Mouse (Mus musculus) hindbrain, postnatal 0 days (tissue): Measurements from ENCODE around the gene Sult3a1. TPM values are rescaled to one million over a fixed set of nuclear protein-coding genes. Genes with fewer than 3 reads are reported as not detected.

Experiments
- ATAC-seq: fragments of 200-750 bp; cut with Nextera tagmentation; 2 replicates; pipeline ENCODE4 v1.8.0; 2017; ENCODE audit warnings: mild to moderate bottlenecking, moderate TSS enrichment, moderate library complexity
- DNase-seq: peaks from one replicate; pipeline ENCODE4 v3.0.0-alpha.2; 2015; ENCODE audit warnings: low spot score
- H3K27ac ChIP-seq: fragments of 300-500 bp; sonication (generic); 2 replicates; pipeline ENCODE4 v1.5.1; 2014; ENCODE audit warnings: mild to moderate bottlenecking
- H3K27me3 ChIP-seq: fragments of 300-500 bp; sonication (generic); 2 replicates; pipeline ENCODE4 v1.6.1; 2014; ENCODE audit warnings: low read length, mixed read lengths; ENCODE audit not compliant: insufficient read depth
- H3K36me3 ChIP-seq: fragments of 300-500 bp; sonication (generic); 2 replicates; pipeline ENCODE4 v1.6.1; 2014; ENCODE audit warnings: low read length, mixed read lengths; ENCODE audit not compliant: insufficient read depth
- H3K4me1 ChIP-seq: fragments of 300-500 bp; sonication (generic); 2 replicates; pipeline ENCODE4 v1.6.1; 2014; ENCODE audit warnings: antibody characterized with exemption, low read length, mixed read lengths; ENCODE audit not compliant: insufficient read depth
- H3K4me2 ChIP-seq: fragments of 300-500 bp; sonication (generic); 2 replicates; pipeline ENCODE4 v1.6.1; 2014; ENCODE audit warnings: low read depth, mild to moderate bottlenecking, low read length, moderate library complexity, mixed read lengths
- H3K4me3 ChIP-seq: fragments of 300-500 bp; sonication (generic); 2 replicates; pipeline ENCODE4 v1.5.1; 2014; ENCODE audit warnings: low read length
- H3K9ac ChIP-seq: fragments of 300-500 bp; sonication (generic); replicated peaks from 2 replicates; pipeline ENCODE4 v1.6.1; 2014; ENCODE audit warnings: mild to moderate bottlenecking, low read length, moderate library complexity, mixed read lengths
- H3K9me3 ChIP-seq: fragments of 300-500 bp; sonication (generic); 2 replicates; pipeline ENCODE4 v1.6.1; 2016; ENCODE audit warnings: low read length, mixed read lengths
- CTCF ChIP-seq: IDR thresholded peaks from 2 replicates; pipeline ENCODE4 v1.5.1; 2016; ENCODE audit warnings: antibody characterized with exemption, control low read depth, low read depth
- WGBS: fragments of 180-500 bp; shearing (Covaris S2); extraction: QIAGEN DNeasy Blood & Tissue Kit; methylation state at CpG from one replicate; pipeline ENCODE4 v1.1.7; 2014; 5-methylcytosine and 5-hydroxymethylcytosine counted together
- polyA plus RNA-seq: library from polyadenylated mRNA; unstranded; fragments of >200 nt; fragmentation: Nextera tagmentation; extraction: Ambion mirVana; gene quantifications from 2 replicates; pipeline ENCODE4 v1.2.1, GENCODE M21; 2015
- total RNA-seq: library from RNA; depleted of rRNA; stranded (reverse); fragments of >200 nt; gene quantifications from 2 replicates; pipeline ENCODE4 v1.2.3, GENCODE M21; 2014; rRNA removed

Gene Sult3a1
- total RNA-seq (not detected in 2 replicates), polyA plus RNA-seq (0.14 TPM in 1 of 2 replicates, not detected in the other)

DNA sequence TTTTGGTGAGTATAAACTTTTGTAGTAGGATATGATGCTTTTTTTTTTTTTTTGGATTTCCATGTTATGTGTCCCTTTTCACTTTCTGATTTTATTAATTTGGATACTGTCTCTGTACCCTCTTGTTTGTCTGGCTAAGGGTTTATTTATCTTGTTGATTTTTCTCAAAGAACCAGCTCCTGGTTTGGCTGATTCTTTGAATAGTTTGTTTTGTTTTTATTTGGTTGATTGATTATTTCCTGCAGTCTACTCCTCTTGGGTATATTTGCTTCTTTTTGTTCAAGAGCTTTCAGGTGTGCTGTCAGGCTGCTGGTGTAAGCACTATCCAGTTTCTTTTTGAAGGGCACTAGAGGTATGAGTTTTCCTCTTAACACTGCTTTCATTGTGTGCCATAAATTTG lies at the start of gene Sult3a1:
Gene Sult3a1, plus strand, starts transcription at position 301 of the 400 bp plus-strand sequence.
- H3K4me3 ChIP-seq: no peak within 1 kb of the TSS
- no peak within 1 kb of the TSS for H3K27ac ChIP-seq
- no peak for TF ChIP-seq CTCF
- no peak for DNase-seq
- no peak for ATAC-seq
- no peaks in the 10 kb centered on the region for H3K4me1 ChIP-seq
- no peaks in the 10 kb centered on the region for H3K9me3 ChIP-seq
- no peak within 1 kb of the TSS for H3K9ac ChIP-seq
- no peaks in the 10 kb centered on the region for H3K36me3 ChIP-seq
- H3K4me2 ChIP-seq: no peak within 1 kb of the TSS
- no peaks in the 10 kb centered on the region for H3K27me3 ChIP-seq

DNA sequence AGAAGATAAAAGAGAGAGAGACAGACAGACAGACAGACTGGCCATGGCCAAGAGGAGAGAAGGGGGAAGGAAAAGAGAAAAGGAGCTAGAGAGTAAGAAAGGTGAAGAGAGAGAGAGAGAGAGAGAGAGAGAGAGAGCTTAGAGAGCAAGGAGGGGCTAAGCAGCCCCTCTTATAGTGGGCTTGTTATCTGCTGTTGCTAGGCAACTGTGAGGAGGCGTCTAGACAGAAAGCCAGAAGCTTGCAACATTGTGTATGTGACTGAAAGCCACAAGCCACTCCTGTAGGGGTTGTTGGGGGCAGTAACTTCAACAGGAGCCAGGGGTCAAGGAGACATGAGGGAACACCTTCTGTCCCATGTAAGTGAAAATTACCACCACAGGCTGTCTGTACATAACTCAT lies 45.7 kb upstream of the Sult3a1 start:
- no peak for DNase-seq

DNA sequence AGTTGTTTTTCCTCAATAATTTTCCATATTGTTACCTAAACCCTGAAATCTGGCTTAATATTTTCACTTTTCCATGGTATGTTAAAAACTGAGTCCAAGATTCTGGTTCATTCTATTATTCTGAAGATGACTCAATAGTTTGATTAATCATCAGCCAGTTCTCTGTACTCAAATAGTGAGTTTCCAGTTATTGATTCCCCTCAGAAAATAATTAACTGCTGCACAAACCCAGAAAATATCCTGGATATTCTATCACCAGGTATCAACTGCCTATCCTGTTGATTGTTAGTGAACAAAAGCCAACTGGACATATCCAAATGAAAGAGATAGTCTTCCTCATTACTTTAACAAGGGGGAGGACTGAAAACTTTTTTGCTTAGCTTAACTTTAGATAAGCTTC lies 43.3 kb upstream of the Sult3a1 start:
- no peak for ATAC-seq
- no peak for TF ChIP-seq CTCF
- Histone ChIP-seq H3K36me3 (no peaks in the 10 kb centered on the region), H3K9me3 (no peaks in the 10 kb centered on the region), H3K4me2 (no peak overlapping the region), H3K9ac (no peak overlapping the region), H3K4me3 (no peak overlapping the region), H3K27me3 (no peaks in the 10 kb centered on the region), H3K27ac (no peak overlapping the region), H3K4me1 (no peaks in the 10 kb centered on the region)
- no peak for DNase-seq

More for the DNA sequence above, 45.7 kb upstream of the Sult3a1 start:
- Histone ChIP-seq H3K9ac (no peak overlapping the region), H3K4me3 (no peak overlapping the region), H3K4me2 (no peak overlapping the region), H3K36me3 (no peaks in the 10 kb centered on the region), H3K9me3 (no peaks in the 10 kb centered on the region), H3K27me3 (no peaks in the 10 kb centered on the region), H3K4me1 (no peaks in the 10 kb centered on the region), H3K27ac (no peak overlapping the region)
- 15% methylated on average over 1 of the region's 1 CpGs for WGBS
- no peak for TF ChIP-seq CTCF
- no peak for ATAC-seq

DNA sequence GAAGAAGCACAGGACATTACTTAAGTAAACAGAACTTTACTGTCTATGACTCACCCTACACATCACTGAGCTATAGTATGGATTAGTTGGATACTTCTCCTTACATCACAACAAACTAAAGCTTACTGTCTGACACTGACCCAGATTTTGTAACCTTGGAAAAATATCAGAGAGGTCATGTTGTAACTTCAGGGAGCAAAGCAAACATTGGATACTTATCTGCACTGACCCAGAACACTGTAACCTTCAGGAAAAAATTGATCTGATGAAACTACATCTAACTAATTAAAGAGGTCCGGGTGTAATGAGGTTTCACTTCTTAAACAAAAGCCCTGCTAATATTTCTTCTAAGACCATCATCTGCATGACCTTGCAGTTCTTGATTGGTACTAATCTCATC lies 40.6 kb upstream of the Sult3a1 start:
- Histone ChIP-seq H3K36me3 (no peaks in the 10 kb centered on the region), H3K27ac (no peak overlapping the region), H3K9ac (no peak overlapping the region), H3K27me3 (no peaks in the 10 kb centered on the region), H3K4me1 (no peaks in the 10 kb centered on the region), H3K4me2 (no peak overlapping the region), H3K9me3 (no peaks in the 10 kb centered on the region), H3K4me3 (no peak overlapping the region)
- 74% methylated on average over 1 of the region's 1 CpGs for WGBS
- TF ChIP-seq CTCF: no peak
- no peak for DNase-seq
- no peak for ATAC-seq

DNA sequence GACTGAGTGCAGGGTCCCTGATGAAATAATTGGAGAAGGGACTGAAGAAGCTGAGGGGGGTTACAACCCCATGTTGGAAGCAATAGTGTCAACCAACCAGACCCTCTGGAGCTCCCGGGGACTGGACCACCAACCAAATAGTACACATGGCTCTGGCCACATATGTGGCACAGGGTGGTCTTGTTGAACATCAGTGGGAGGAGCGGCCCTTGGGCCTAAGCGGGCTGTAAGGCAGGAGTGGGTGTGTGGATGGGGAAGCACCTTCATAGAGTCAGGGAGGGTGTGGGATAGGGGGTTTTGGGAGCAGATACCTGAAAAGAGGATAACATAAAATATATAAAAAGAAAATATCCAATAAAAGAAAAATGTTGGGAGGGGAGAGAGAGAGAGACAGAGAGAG lies 36.6 kb upstream of the Sult3a1 start:
- no peak overlapping the region for H3K4me2 ChIP-seq
- H3K36me3 ChIP-seq: no peaks in the 10 kb centered on the region
- DNase-seq (no peak), ATAC-seq (no peak)
- H3K9ac ChIP-seq: no peak overlapping the region
- H3K4me1 ChIP-seq: no peaks in the 10 kb centered on the region
- H3K27ac ChIP-seq: no peak overlapping the region
- no peaks in the 10 kb centered on the region for H3K9me3 ChIP-seq
- H3K27me3 ChIP-seq: no peaks in the 10 kb centered on the region
- WGBS: 97% methylated on average over 3 of the region's 3 CpGs
- TF ChIP-seq CTCF: no peak
- no peak overlapping the region for H3K4me3 ChIP-seq

- DNase-seq (no peak), ATAC-seq (no peak)
- no peak for TF ChIP-seq CTCF
- no peak overlapping the region for H3K27ac ChIP-seq
- no peaks in the 10 kb centered on the region for H3K27me3 ChIP-seq
- WGBS: 79% methylated on average over 2 of the region's 2 CpGs
- H3K9ac ChIP-seq: no peak overlapping the region
- no peak overlapping the region for H3K4me3 ChIP-seq
- H3K4me1 ChIP-seq: no peaks in the 10 kb centered on the region
- H3K4me2 ChIP-seq: no peak overlapping the region
- no peaks in the 10 kb centered on the region for H3K9me3 ChIP-seq
- no peaks in the 10 kb centered on the region for H3K36me3 ChIP-seq
Observed at GRCm38 (mm10) chr10:33865994-33866393, 8.5 kb downstream of the Sult3a1 start.

DNA sequence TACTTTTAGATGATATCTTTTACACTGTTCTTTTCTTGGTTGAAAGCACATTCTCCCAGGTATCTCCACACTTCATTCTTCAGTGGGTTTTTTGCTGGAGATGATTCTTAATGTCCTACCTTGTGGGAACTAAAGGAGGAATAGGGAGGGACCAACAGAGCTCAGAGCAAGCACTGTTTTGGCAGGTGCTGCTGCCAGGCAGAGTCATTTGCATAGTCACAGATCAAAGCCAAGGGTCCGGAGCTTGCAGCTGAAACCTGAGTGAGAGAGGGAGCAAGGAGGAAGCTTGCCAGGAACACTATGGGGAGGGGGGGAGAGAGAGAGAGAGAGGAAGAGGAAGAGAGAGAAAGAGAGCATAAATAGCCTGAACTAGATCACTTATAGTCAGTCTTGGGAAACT lies 12.9 kb downstream of the Sult3a1 start:
- no peaks in the 10 kb centered on the region for H3K4me1 ChIP-seq
- no peaks in the 10 kb centered on the region for H3K9me3 ChIP-seq
- no peak overlapping the region for H3K4me3 ChIP-seq
- no peak overlapping the region for H3K4me2 ChIP-seq
- TF ChIP-seq CTCF: no peak
- H3K9ac ChIP-seq: no peak overlapping the region
- ATAC-seq (no peak), DNase-seq (no peak)
- H3K27me3 ChIP-seq: no peaks in the 10 kb centered on the region
- H3K27ac ChIP-seq: no peak overlapping the region
- WGBS: 10% methylated on average over 1 of the region's 1 CpGs
- H3K36me3 ChIP-seq: no peaks in the 10 kb centered on the region
